Mouse (Mus musculus): Measurements from ENCODE around the gene Rbm20.

DNA sequence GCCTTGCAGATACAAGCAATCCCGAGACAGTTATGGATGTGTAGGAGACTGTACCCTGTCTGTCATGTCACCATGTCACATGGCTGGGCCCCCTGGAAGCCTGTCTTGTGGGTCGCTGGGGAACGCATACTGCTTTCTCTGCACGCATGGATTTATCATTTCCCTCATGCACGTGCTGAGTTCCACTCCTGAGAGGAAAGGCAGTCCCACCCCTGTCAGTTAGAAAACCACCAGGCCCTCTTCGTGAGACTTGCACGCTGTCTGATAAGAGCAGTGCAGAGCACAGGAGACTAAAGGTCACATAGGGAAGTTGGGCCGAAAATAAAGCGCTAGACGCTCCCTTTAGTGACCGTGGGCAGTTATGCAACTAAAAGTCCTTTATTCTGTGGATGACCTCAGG lies 122.8 kb downstream of the Rbm20 start:
- TF ChIP-seq CTCF (IDR thresholded peaks at IDR 0.05; ENCODE audit: borderline replicate concordance, insufficient read depth, low read depth, low read length) (no peak), POLR2A (IDR thresholded peaks at IDR 0.05; ENCODE audit: borderline replicate concordance, insufficient read depth, low read length) (no peak)
